Mouse (Mus musculus) heart, embryonic 11.5 days (tissue): ENCODE measurements around the gene Clec16a. TPM values are rescaled to one million over a fixed set of nuclear protein-coding genes. Genes with fewer than 3 reads are reported as not detected.

Experiments
- ATAC-seq: fragments of 200-750 bp; cut with Nextera tagmentation; replicated peaks from 2 replicates; pipeline ENCODE4 v1.8.0; 2017; ENCODE audit warnings: moderate library complexity; ENCODE audit not compliant: insufficient number of reproducible peaks, low FRiP score, low TSS enrichment
- H3K27ac ChIP-seq: fragments of 300-500 bp; sonication (generic); 2 replicates; pipeline ENCODE4 v1.5.1; 2014; ENCODE audit warnings: mild to moderate bottlenecking, low read depth, low read length
- H3K27me3 ChIP-seq: fragments of 300-500 bp; sonication (generic); 2 replicates; pipeline ENCODE4 v1.6.1; 2014; ENCODE audit warnings: mild to moderate bottlenecking, low read length, mixed read lengths; ENCODE audit not compliant: control insufficient read depth, insufficient read depth
- H3K36me3 ChIP-seq: fragments of 300-500 bp; sonication (generic); 2 replicates; pipeline ENCODE4 v1.6.1; 2014; ENCODE audit warnings: mild to moderate bottlenecking, low read length, moderate library complexity, mixed read lengths; ENCODE audit not compliant: control insufficient read depth, insufficient read depth
- H3K4me1 ChIP-seq: fragments of 300-500 bp; sonication (generic); 2 replicates; pipeline ENCODE4 v1.6.1; 2014; ENCODE audit warnings: low read length; ENCODE audit not compliant: control insufficient read depth, insufficient read depth
- H3K4me2 ChIP-seq: fragments of 300-500 bp; sonication (generic); 2 replicates; pipeline ENCODE4 v1.6.1; 2014; ENCODE audit warnings: mild to moderate bottlenecking, moderate library complexity
- H3K4me3 ChIP-seq: fragments of 300-500 bp; sonication (generic); 2 replicates; pipeline ENCODE4 v1.5.1; 2014; ENCODE audit warnings: low read depth, low read length
- H3K9ac ChIP-seq: fragments of 300-500 bp; sonication (generic); 2 replicates; pipeline ENCODE4 v1.6.1; 2014; ENCODE audit warnings: mild to moderate bottlenecking, low read depth, low read length, moderate library complexity
- H3K9me3 ChIP-seq: fragments of 300-500 bp; sonication (generic); replicated peaks from 2 replicates; pipeline ENCODE4 v1.6.1; 2016; ENCODE audit warnings: low read length; ENCODE audit not compliant: control insufficient read depth
- WGBS: fragments of 180-500 bp; shearing (Covaris S2); extraction: QIAGEN DNeasy Blood & Tissue Kit; methylation state at CpG from one replicate; pipeline ENCODE4 v1.1.7; 2014; ENCODE audit not compliant: insufficient replicate concordance; 5-methylcytosine and 5-hydroxymethylcytosine counted together
- polyA plus RNA-seq: library from polyadenylated mRNA; unstranded; fragments of >200 nt; fragmentation: Nextera tagmentation; extraction: Ambion mirVana; gene quantifications from 2 replicates; pipeline ENCODE4 v1.2.1, GENCODE M21; 2014

Gene Clec16a
- polyA plus RNA-seq, 1 experiment from 2014 or later = 39.1 TPM

GRCm38 (mm10) chr16:10510477-10511133 is 34.5 kb upstream of the Clec16a start:
- no peak for ATAC-seq
- WGBS = 47% methylated on average over 14 of the region's 14 CpGs
- H3K27me3 ChIP-seq = no peaks in the 10 kb centered on the region; the same call in 1 of the 2 replicates
- no peak overlapping the region for H3K27ac ChIP-seq
- no peak overlapping the region for H3K4me3 ChIP-seq
- H3K36me3 ChIP-seq = no peaks in the 10 kb centered on the region
- no peak overlapping the region for H3K9ac ChIP-seq
- no peak overlapping the region for H3K4me2 ChIP-seq
- H3K9me3 ChIP-seq = no peaks in the 10 kb centered on the region
- no peaks in the 10 kb centered on the region for H3K4me1 ChIP-seq

- Histone ChIP-seq H3K36me3 (no peaks in the 10 kb centered on the region), H3K4me1 (no peaks in the 10 kb centered on the region), H3K9me3 (no peaks in the 10 kb centered on the region), H3K4me3 (no peak overlapping the region), H3K27ac (no peak overlapping the region), H3K4me2 (no peak overlapping the region), H3K27me3 (no peaks in the 10 kb centered on the region; the same call in 1 of the 2 replicates), H3K9ac (no peak overlapping the region)
- no peak for ATAC-seq
- 80% methylated on average over 12 of the region's 12 CpGs for WGBS
Measured at GRCm38 (mm10) chr16:10511134-10511520, 34.0 kb upstream of the Clec16a start.

- Histone ChIP-seq H3K27ac (no peak overlapping the region), H3K36me3 (no peaks in the 10 kb centered on the region), H3K4me1 (peaks cover 4% of the 10 kb centered on the region; the same call in 1 of the 2 replicates), H3K4me3 (no peak overlapping the region), H3K9ac (no peak overlapping the region), H3K9me3 (no peaks in the 10 kb centered on the region), H3K27me3 (no peaks in the 10 kb centered on the region), H3K4me2 (no peak overlapping the region)
- ATAC-seq = no peak
- 82% methylated on average over 12 of the region's 12 CpGs for WGBS
Measured at GRCm38 (mm10) chr16:10515953-10516572, 29.1 kb upstream of the Clec16a start.

DNA sequence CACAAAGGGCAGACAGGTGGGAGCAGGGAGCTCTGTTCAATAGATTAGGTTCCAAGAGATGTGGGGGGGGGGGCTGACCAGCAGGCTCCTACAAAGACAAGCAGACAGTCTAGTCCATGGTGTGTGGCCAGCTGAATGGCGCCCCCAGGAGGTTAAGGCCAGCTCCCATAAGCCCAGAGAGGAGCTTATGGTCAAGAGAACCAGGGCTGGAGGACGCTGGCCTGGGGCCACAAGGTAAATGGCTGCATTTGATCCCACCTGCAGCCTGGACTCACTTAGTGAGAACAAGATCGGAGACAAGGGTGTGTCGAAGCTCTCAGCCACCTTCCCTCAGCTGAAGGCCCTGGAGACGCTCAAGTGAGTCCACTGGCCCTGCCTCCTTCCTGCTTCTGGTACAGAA is 27.1 kb upstream of the Clec16a start:
- Histone ChIP-seq H3K4me1 (peaks cover 4% of the 10 kb centered on the region; the same call in 1 of the 2 replicates), H3K4me3 (no peak overlapping the region), H3K27me3 (no peaks in the 10 kb centered on the region), H3K9me3 (no peaks in the 10 kb centered on the region), H3K4me2 (no peak overlapping the region), H3K9ac (no peak overlapping the region), H3K27ac (no peak overlapping the region), H3K36me3 (no peaks in the 10 kb centered on the region)
- no peak for ATAC-seq
- WGBS = 53% methylated on average over 5 of the region's 5 CpGs

GRCm38 (mm10) chr16:10520908-10521614 is 24.1 kb upstream of the Clec16a start:
- Histone ChIP-seq H3K4me2 (no peak overlapping the region), H3K9ac (no peak overlapping the region), H3K36me3 (no peaks in the 10 kb centered on the region), H3K4me1 (peaks cover 4% of the 10 kb centered on the region; the same call in 1 of the 2 replicates), H3K27me3 (no peaks in the 10 kb centered on the region), H3K4me3 (no peak overlapping the region), H3K27ac (no peak overlapping the region), H3K9me3 (no peaks in the 10 kb centered on the region)
- peak; percentile 52; the same call in 1 of the 2 replicates for ATAC-seq
- 47% methylated on average over 2 of the region's 2 CpGs for WGBS

DNA sequence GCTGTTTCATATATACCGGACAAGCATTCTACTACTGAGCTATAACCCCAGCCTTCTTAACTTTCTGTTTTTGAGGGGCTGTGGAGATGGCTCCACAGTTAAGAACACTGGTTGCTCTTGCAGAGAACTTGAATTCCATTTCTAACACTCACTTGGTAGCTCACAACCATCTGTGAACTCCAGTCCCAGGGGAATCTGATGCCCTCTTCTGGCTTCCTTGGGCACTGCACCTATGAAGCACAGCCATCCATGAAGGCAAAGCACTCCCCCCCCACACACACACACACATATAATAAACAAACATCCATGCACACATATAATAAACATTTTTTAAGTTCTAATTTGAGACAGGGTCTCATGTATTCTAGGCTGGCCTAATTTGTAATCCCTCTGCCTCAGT is 22.3 kb upstream of the Clec16a start:
- 75% methylated on average over 1 of the region's 1 CpGs for WGBS
- no peak overlapping the region for H3K27ac ChIP-seq
- no peaks in the 10 kb centered on the region for H3K4me1 ChIP-seq
- H3K4me3 ChIP-seq = no peak overlapping the region
- no peak for ATAC-seq
- no peaks in the 10 kb centered on the region for H3K27me3 ChIP-seq
- no peaks in the 10 kb centered on the region for H3K36me3 ChIP-seq
- H3K9me3 ChIP-seq = no peaks in the 10 kb centered on the region
- no peak overlapping the region for H3K9ac ChIP-seq
- no peak overlapping the region for H3K4me2 ChIP-seq

- Histone ChIP-seq H3K36me3 (no peaks in the 10 kb centered on the region), H3K9me3 (no peaks in the 10 kb centered on the region), H3K27ac (no peak overlapping the region), H3K9ac (no peak overlapping the region), H3K27me3 (no peaks in the 10 kb centered on the region), H3K4me3 (no peak overlapping the region), H3K4me2 (no peak overlapping the region), H3K4me1 (no peaks in the 10 kb centered on the region)
- 86% methylated on average over 8 of the region's 8 CpGs for WGBS
- ATAC-seq = no peak
Measured at GRCm38 (mm10) chr16:10523650-10524049, 21.5 kb upstream of the Clec16a start.

- H3K36me3 ChIP-seq = 0 out of 2 replicates have a peak, but pooled peaks cover 2% of the 10 kb centered on the region
- 74% methylated on average over 4 of the region's 4 CpGs for WGBS
- no peak overlapping the region for H3K27ac ChIP-seq
- no peaks in the 10 kb centered on the region for H3K9me3 ChIP-seq
- no peak for ATAC-seq
- peaks cover 4% of the 10 kb centered on the region; the same call in 1 of the 2 replicates for H3K4me1 ChIP-seq
- H3K27me3 ChIP-seq = no peaks in the 10 kb centered on the region
- H3K4me2 ChIP-seq = no peak overlapping the region
- H3K4me3 ChIP-seq = no peak overlapping the region
- no peak overlapping the region for H3K9ac ChIP-seq
Measured at GRCm38 (mm10) chr16:10524866-10525609, 20.1 kb upstream of the Clec16a start.
